Mouse (Mus musculus) bone marrow macrophage, adult 2 months (primary cell): ENCODE results near the gene Snapc5. TPM values are rescaled to one million over a fixed set of nuclear protein-coding genes. Genes with fewer than 3 reads are reported as not detected.

Source experiments
- H3K27ac ChIP-seq: 2 replicates; pipeline ENCODE4 v1.5.1; 2012; ENCODE audit warnings: low read depth, low read length; ENCODE audit not compliant: insufficient read depth
- H3K4me1 ChIP-seq: 2 replicates; pipeline ENCODE4 v1.6.1; 2012; ENCODE audit warnings: low read length; ENCODE audit not compliant: control insufficient read depth, insufficient read depth
- H3K4me3 ChIP-seq: 2 replicates; pipeline ENCODE4 v1.5.1; 2012; ENCODE audit warnings: mild to moderate bottlenecking, low read length, moderate library complexity; ENCODE audit not compliant: insufficient read depth
- CTCF ChIP-seq: IDR thresholded peaks from 2 replicates; pipeline ENCODE4 v1.5.1; 2012; ENCODE audit warnings: low read depth, mild to moderate bottlenecking, low read length, moderate library complexity
- POLR2A ChIP-seq: IDR thresholded peaks from 2 replicates; pipeline ENCODE4 v1.6.1; 2012; ENCODE audit warnings: mild to moderate bottlenecking, low read depth, low read length, borderline replicate concordance
- polyA plus RNA-seq: library from polyadenylated mRNA; stranded (reverse); fragments of >200 nt; gene quantifications from 2 replicates; pipeline ENCODE4 v1.2.4, GENCODE M21; 2012; ENCODE audit not compliant: missing spikeins, insufficient read depth, insufficient read length

Snapc5 gene
- polyA plus RNA-seq, 1 experiment: 53.5 TPM

DNA sequence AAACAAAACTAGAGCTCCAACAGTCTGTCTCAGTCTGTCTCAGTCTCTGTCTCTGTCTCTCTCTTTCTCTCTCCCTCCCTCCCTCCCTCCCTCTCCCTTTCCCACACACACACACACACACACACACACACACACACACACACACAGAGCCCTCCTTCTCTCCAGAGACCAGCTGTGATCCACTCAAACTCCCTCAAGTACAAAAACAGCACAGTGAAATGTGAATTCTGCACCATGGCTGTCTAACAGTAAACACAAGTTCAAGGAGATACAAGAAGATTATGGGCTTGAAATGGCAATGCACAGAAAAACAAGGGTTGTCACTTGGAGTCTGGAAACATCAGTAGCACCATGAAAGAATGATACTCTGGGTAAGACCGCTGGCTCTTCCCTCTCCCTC, 40.2 kb downstream of the Snapc5 start:
- peaks cover 54% of the 10 kb centered on the region for H3K4me1 ChIP-seq

DNA sequence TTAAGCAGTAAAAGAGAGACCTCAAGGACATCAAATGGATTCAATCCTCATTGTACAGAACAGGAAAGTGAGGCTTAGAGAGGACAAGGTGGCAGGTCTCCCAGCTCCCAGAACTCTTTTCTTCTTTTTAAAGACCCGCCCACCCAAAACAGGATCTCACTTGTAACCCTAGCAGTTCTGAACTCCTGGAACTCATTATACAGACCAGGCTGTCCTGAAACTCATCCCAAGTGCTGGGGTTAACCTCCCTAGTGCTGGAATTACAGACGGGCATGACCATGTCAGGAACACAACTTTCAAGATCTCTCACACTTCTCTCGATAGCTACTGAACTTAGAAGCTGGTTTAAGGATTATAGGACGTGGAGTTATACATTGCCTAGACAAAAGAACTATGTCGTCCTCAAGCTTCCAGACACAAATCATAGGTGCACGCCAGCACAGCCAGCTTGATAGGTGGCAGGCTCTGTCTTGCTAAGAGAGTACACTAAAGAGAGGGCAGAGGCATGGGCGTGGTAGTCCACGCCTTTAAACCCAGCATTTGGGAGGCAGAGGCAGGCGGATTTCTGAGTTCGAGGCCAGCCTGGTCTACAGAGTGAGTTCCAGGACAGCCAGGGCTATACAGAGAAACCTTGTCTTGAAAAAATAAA, 40.8 kb downstream of the Snapc5 start:
- H3K4me1 ChIP-seq: peaks cover 57% of the 10 kb centered on the region
- H3K27ac ChIP-seq: no peak overlapping the region
- H3K4me3 ChIP-seq: no peak overlapping the region
- no peak for TF ChIP-seq CTCF
- TF ChIP-seq POLR2A: no peak

More for the DNA sequence above, 40.2 kb downstream of the Snapc5 start:
- Histone ChIP-seq H3K4me3 (no peak overlapping the region), H3K27ac (no peak overlapping the region)
- TF ChIP-seq CTCF: no peak
- TF ChIP-seq POLR2A: no peak

DNA sequence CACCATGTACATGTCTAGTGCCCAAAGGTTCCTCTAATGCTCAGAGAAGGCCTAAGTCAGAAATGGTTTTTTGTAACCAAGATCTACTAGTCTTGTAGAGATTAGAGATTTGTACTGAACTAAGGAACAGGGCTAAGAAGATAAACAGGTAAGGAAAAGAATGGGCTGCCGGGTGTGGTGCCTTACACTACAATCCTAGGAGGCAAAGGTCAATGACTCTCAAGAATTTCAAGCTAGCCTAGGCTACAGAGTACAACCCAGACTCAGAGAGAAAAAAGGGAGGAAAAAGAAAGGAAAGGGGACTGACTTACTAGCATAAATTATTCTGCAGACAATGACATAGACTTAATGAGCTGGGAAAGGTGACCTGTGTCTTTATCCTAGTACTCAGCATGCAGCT, 41.5 kb downstream of the Snapc5 start:
- H3K4me3 ChIP-seq: no peak overlapping the region
- no peak for TF ChIP-seq POLR2A
- H3K4me1 ChIP-seq: peaks cover 56% of the 10 kb centered on the region
- H3K27ac ChIP-seq: no peak overlapping the region

DNA sequence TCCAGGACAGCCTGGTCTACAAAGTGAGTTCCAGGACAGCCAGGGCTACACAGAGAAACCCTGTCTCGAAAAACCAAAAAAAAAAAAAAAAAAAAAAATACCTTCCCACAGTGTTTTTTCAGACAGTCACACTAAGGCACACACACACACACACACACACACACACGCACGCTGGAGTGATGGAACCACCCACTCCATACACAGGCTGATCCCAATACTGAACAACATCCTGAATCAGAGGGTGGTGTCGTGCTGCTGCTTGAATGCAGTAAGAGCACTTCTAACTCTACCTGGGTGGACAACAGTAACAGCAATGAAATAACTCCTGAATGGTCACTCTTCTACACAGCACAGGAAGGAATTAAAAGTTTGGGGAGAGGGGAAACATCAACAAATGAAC, 42.4 kb downstream of the Snapc5 start:
- Histone ChIP-seq H3K27ac (no peak overlapping the region), H3K4me3 (no peak overlapping the region), H3K4me1 (peaks cover 49% of the 10 kb centered on the region)
- TF ChIP-seq POLR2A (no peak), CTCF (no peak)

DNA sequence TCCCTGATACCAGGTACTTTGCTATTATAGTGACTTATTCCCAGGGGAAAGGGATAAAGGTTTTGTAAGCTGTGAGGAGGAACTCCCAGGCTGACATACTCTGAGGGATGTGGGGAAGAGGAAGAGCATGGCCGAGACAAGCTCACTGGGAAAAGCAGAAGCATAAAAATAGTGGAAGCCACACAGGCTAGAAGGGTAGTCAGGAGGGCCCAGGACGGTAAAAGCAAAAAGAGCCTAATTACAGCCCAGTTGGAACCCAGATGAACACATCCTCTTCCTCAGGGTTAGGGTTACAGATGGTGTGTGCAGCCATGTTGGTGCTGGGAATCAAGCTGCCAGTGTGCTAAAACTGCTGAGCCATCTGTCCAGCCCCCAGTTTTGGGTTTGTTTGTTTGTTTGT, 43.0 kb downstream of the Snapc5 start:
- peaks cover 49% of the 10 kb centered on the region for H3K4me1 ChIP-seq
- no peak overlapping the region for H3K4me3 ChIP-seq
- peak overlapping the region; percentile 69 for H3K27ac ChIP-seq
- TF ChIP-seq POLR2A (no peak), CTCF (no peak)

DNA sequence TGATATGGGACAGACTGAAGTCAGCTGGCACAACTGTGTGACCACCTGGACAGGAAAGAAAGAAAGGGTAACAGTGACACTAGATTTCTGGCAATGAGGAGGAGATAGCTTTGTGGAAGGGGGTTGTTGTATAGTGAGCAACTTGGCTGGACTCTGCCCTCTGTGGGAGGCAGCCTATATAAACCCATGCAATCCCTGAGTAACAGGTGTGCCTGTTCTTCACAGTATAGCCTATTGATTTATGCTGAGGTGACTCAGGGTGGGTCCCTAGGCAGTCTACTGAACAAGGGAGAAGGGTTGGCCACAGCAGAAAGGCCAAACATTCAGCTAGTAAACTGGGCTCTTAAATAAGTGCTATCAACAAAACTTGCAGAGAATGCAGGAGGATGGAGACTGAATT, 46.7 kb downstream of the Snapc5 start:
- Histone ChIP-seq H3K27ac (no peak overlapping the region), H3K4me1 (peaks cover 61% of the 10 kb centered on the region), H3K4me3 (no peak overlapping the region)
- TF ChIP-seq POLR2A (no peak), CTCF (no peak)

DNA sequence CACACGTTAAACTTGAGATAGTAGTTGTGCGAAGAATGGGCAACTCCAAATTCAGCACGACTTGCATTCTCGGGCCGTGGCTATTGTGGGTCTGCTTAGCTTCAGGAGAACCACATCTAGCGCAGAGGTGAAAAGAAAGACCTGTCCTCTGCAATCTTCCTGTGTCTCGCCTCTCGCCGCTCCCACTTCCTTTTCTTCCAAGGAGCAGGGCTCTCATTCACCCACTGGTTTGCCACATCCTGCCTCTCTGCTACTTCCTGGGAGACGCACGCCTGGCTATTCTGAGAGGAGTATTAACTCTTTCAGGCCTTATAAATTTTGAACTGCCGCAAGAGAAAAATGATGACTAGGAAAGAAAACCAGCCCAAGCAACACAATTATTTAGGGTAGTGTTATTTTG, 48.7 kb downstream of the Snapc5 start:
- Histone ChIP-seq H3K27ac (peak overlapping the region; percentile 68), H3K4me3 (peak overlapping the region; percentile 55), H3K4me1 (peaks cover 60% of the 10 kb centered on the region)
- TF ChIP-seq CTCF: no peak
- no peak for TF ChIP-seq POLR2A

DNA sequence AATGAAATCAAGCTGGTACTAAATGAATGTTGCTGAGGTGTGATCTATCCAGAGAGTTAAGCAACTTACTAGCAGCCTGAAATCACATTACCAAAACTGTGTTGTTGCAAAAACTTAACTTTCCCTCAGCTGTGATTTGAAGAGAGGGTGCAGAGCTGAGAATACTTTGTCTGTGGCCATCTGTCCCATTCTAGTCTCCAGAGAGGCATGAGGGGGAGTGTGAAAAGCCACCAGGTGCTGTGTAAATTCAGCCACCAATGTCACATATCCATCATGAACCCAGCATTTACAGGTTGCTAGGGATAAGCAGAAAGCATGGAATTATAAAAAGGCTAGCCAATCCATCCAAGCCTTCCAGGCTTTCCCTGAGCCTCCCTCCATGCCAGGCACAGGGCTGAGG, 49.9 kb downstream of the Snapc5 start:
- no peak overlapping the region for H3K4me3 ChIP-seq

DNA sequence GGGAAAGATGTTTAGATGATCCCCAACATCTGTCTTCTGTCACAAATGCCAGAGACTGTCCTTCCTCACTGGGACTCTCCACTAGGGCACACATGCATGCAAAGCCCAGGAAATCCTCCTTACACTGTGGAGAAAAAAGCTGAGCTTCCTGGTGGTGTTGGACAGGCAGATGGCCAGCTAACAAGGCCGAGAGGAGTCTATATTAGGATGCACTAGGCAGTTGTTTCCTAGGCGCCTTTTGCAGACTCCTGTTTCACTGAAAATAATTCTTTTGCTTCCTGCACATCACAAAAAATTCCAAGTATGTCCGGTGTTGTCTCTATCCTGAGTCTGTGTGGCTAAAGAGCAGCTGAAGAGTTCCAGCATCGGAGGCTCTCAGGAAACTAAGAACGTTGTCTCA, 52.1 kb downstream of the Snapc5 start:
- no peak for TF ChIP-seq CTCF
- no peak for TF ChIP-seq POLR2A
- peaks cover 48% of the 10 kb centered on the region for H3K4me1 ChIP-seq
- H3K27ac ChIP-seq: no peak overlapping the region
- H3K4me3 ChIP-seq: no peak overlapping the region

More for the DNA sequence above, 49.9 kb downstream of the Snapc5 start:
- TF ChIP-seq CTCF (no peak), POLR2A (no peak)
- H3K4me1 ChIP-seq: peaks cover 53% of the 10 kb centered on the region
- H3K27ac ChIP-seq: peak overlapping the region; percentile 32

DNA sequence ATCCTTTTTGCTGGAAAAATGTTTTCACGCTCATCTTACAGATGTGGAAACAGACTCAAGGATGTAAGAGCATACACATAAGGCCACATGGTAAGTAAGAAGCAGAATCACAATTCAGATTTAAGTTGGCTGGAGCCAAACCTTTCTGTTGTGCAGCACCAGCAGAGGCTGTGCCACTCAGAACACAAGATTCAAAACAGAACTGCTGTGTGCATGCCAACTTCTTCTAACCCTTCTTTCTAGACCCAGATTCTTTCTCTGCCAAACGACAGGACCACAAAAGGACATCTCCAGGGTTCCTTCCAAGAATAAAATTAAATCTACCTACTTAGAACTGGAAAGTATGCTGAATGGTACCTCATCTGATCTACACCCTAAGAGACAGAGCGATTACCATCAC, 52.6 kb downstream of the Snapc5 start:
- no peak overlapping the region for H3K27ac ChIP-seq
- H3K4me1 ChIP-seq: peaks cover 47% of the 10 kb centered on the region
- TF ChIP-seq CTCF (no peak), POLR2A (no peak)
- no peak overlapping the region for H3K4me3 ChIP-seq

DNA sequence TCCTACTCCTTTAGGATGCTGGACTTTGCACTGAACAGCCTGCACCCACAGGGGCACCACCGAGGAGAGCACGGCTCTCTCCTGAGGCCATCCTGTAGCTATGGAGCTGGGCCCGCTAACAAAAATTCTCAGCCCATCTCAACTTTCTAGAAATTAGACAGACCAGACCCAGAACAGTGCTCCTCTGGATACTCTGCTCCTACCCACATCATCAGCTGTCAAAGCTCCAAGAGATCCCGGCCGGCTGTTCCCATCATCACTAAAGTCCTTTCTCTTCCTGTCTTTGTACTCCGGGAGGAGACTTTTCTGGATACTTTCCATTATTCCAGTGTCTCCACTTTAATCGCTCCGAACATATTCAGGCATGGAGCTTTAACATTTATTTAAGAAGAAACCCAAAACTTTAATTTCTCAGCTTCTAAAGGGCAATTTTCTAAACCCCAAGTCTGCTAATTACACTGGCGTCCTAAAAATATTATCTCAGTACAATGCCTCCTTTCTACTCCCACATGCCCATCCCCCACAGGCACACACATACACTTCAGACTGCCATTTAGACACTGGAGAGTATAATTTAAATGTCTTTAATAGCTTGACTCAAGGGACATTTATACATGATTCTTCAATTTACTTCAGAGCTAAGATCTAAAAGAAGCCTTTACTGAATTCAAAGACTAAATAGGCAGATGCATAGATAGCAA, 53.3 kb downstream of the Snapc5 start:
- H3K4me1 ChIP-seq: peaks cover 40% of the 10 kb centered on the region
- no peak overlapping the region for H3K4me3 ChIP-seq
- TF ChIP-seq CTCF (no peak), POLR2A (no peak)
- no peak overlapping the region for H3K27ac ChIP-seq

Other genes starting within 250 kb of the Snapc5 start
- gene Smad6, start 157.2 kb upstream of the Snapc5 start, polyA plus RNA-seq: 0.62 and 0.72 TPM in 2 replicates
- not detected in 2 replicates for gene Lctl, start 62.1 kb upstream of the Snapc5 start, polyA plus RNA-seq
- 16.9 and 22.3 TPM in 2 replicates for gene Zwilch, start 6.2 kb upstream of the Snapc5 start, polyA plus RNA-seq
- gene Rpl4, start 5.9 kb upstream of the Snapc5 start, polyA plus RNA-seq: 1,013 and 1,015 TPM in 2 replicates
- 1.9 and 2.1 TPM in 2 replicates for gene Uchl4, start 55.9 kb downstream of the Snapc5 start, polyA plus RNA-seq
- gene Map2k1, start 74.4 kb downstream of the Snapc5 start, polyA plus RNA-seq: 79.9 and 83.4 TPM in 2 replicates
- gene Tipin, start 102.3 kb downstream of the Snapc5 start, polyA plus RNA-seq: 26.8 and 29.6 TPM in 2 replicates
- gene Dis3l, start 162.0 kb downstream of the Snapc5 start, polyA plus RNA-seq: 13.2 and 14.7 TPM in 2 replicates
- gene Megf11, start 206.4 kb downstream of the Snapc5 start, polyA plus RNA-seq: not detected in 2 replicates